Mouse (Mus musculus) ES-E14 (cell line): ENCODE data around the gene Macrod1. TPM values are rescaled to one million over a fixed set of nuclear protein-coding genes. Genes with fewer than 3 reads are reported as not detected.

Source experiments
- DNase-seq: peaks from one replicate; pipeline ENCODE4 v3.0.0-alpha.2; 2013; ENCODE audit warnings: low read depth, low spot score
- H3K27ac ChIP-seq: 2 replicates; pipeline ENCODE4 v1.5.1; 2012; ENCODE audit warnings: low read depth, mild to moderate bottlenecking, low read length, moderate library complexity, mixed read lengths; ENCODE audit not compliant: poor library complexity, insufficient read depth, severe bottlenecking
- H3K36me3 ChIP-seq: 2 replicates; pipeline ENCODE4 v1.6.1; 2012; ENCODE audit warnings: mild to moderate bottlenecking, low read length, moderate library complexity, mixed read lengths; ENCODE audit not compliant: control insufficient read depth, poor library complexity, insufficient read depth, severe bottlenecking
- H3K4me1 ChIP-seq, 2 experiments: fragments of 150-350 bp in 1 of 2; sonication (generic) in 1 of 2; 2 replicates each; pipeline ENCODE4 v1.6.1; 2012; ENCODE audit warnings: low read length in 2 of 2, mild to moderate bottlenecking in 1 of 2, mixed read lengths in 1 of 2; ENCODE audit not compliant: control insufficient read depth in 2 of 2, insufficient read depth in 2 of 2, poor library complexity in 1 of 2
- H3K4me3 ChIP-seq, 2 experiments: fragments of 150-350 bp in 1 of 2; sonication (generic) in 1 of 2; 2 replicates each; pipeline ENCODE4 v1.5.1; 2012; ENCODE audit warnings: low read length in 2 of 2, low read depth in 1 of 2, mild to moderate bottlenecking in 1 of 2, mixed read lengths in 1 of 2; ENCODE audit not compliant: insufficient read depth in 1 of 2, poor library complexity in 1 of 2, severe bottlenecking in 1 of 2
- H3K9ac ChIP-seq: 2 replicates; pipeline ENCODE4 v1.6.1; 2012; ENCODE audit warnings: low read depth, mild to moderate bottlenecking, low read length, mixed read lengths; ENCODE audit not compliant: poor library complexity, insufficient read depth, severe bottlenecking
- H3K9me3 ChIP-seq: fragments of 150-350 bp; sonication (generic); 2 replicates; pipeline ENCODE4 v1.6.1; 2012; ENCODE audit warnings: low read depth, mild to moderate bottlenecking, low read length; ENCODE audit not compliant: control insufficient read depth, insufficient read depth
- CHD2 ChIP-seq: IDR thresholded peaks from 2 replicates; pipeline ENCODE4 v1.6.1; 2014; ENCODE audit warnings: mild to moderate bottlenecking, low read depth, low read length, inconsistent platforms
- HCFC1 ChIP-seq: IDR thresholded peaks from 2 replicates; pipeline ENCODE4 v1.6.1; 2012; ENCODE audit warnings: low read length, inconsistent platforms, borderline replicate concordance; ENCODE audit not compliant: insufficient read depth
- MAFK ChIP-seq: IDR thresholded peaks from 2 replicates; pipeline ENCODE4 v1.6.1; 2014; ENCODE audit warnings: mild to moderate bottlenecking, low read depth, low read length, inconsistent platforms; ENCODE audit not compliant: insufficient read depth
- ZC3H11A ChIP-seq: IDR thresholded peaks from 2 replicates; pipeline ENCODE4 v1.6.1; 2012; ENCODE audit warnings: low read depth, mild to moderate bottlenecking, inconsistent platforms, low read length, borderline replicate concordance
- ZNF384 ChIP-seq: IDR thresholded peaks from 2 replicates; pipeline ENCODE4 v1.6.1; 2012; ENCODE audit warnings: low read depth, low read length, inconsistent platforms
- in situ Hi-C, 2 experiments: fragments of 600-800 bp; cut with MboI; formaldehyde crosslinking; loops; one replicate each; pipeline ENCODE4 v1.15.1; 2025; ENCODE audit warnings: low sequenced_read_pairs in 2 of 2, inconsistent platforms in 1 of 2; ENCODE audit not compliant: unreplicated experiment in 2 of 2
- total RNA-seq: library from RNA; depleted of rRNA; stranded (reverse); fragments of 300-350 nt; gene quantifications from 2 replicates; pipeline ENCODE4 v1.2.3, GENCODE M21; 2012

The Macrod1 gene
- total RNA-seq, 1 experiment = 1.4 TPM

DNA sequence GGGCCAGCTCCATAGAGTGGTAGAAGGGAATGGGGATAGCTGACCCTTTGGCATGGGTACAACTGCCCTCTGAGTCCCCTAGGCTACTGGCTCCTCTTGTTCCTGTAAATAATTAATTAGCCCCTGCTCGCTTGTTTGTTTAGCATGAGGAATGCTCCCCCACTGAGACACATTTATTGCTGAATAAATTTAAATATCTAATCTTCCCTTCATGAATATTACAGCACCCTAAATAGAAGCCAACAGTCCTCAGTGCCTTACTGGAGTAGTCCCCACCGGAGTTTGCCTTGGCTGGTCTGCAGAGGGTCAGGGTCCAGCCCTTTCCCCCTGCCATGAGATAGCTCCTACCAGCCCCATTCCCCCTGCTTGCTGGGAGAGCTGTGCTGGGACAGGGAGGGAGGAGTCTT is 136.0 kb downstream of the Macrod1 start:
- TF ChIP-seq MAFK = no peak

DNA sequence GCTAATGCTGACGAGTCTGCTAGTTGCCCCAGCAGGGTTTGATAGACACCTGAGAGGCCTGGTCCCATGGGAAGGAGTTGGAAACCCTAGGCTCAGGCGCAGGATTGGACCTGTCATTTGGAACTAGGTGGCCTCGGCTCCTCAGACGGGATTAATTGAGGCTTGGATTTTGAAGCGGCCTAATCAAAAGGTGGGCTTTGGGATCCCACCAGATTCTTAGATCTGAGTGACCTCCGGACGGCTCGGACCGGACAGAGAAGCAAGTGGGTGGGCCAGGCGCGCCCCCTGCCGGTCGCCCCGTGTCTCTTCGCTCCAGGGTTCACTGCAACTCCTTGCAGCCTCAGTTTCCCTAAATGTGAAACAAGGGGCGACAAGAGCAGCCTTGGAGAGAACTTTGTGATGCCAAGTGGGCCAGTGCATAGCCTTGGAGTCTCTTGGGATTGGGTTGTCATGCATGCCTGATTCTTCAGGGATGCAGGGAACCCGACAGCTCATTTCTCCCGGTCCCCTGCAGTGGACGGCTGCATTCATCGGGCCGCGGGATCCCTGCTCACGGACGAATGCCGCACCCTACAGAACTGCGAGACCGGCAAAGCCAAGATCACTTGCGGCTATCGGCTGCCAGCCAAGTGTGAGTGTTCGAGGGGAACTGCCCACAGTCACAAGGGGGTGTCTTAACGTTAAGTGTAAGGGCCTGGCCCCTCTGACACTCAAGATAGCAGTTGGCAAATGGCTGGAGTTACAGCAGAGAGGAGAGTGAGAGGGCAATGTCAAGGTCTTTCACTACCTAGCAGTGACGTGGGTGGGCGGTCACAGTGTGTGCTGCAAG is 139.5 kb downstream of the Macrod1 start:
- H3K27ac ChIP-seq = no peak overlapping the region

More for the DNA sequence above, 136.0 kb downstream of the Macrod1 start:
- in situ Hi-C loops = loop anchor here (10.0 kb wide), 1 partner anchor 128 kb away; no protein-coding TSS in a partner anchor
- Histone ChIP-seq H3K4me3 (no peak overlapping the region), H3K36me3 (no peaks in the 10 kb centered on the region), H3K27ac (no peak overlapping the region), H3K9ac (no peak overlapping the region), H3K4me1 (peaks cover 2 to 27% of the 10 kb centered on the region in 2 experiments; a peak in 2 of 4 replicates), H3K9me3 (no peaks in the 10 kb centered on the region)
- DNase-seq = no peak

DNA sequence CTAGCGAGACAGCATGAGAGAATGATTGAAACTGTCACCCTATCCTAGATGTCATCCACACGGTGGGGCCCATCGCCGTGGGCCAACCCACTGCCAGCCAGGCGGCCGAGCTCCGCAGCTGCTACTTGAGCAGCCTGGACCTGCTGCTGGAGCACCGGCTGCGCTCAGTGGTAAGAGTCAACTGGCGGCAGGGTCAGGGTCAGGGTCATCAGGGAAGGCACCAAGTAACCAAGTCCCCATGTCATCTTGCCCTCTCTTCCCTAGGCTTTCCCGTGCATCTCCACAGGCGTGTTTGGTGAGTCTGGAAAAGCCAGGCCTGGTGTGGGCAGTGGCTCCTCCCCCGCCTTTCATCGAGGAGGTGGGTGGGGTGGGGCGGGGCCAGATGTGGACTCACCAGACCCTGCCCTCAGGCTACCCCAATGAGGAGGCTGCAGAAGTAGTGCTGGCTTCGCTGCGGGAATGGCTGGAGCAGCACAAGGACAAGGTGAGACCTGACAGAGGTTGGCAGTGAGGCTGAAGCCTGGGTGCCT is 140.2 kb downstream of the Macrod1 start:
- no peak overlapping the region; a peak in 1 of 4 replicates for H3K4me3 ChIP-seq
- H3K9ac ChIP-seq = no peak overlapping the region
- no peak for TF ChIP-seq MAFK
- TF ChIP-seq CHD2 = no peak
- no peak for TF ChIP-seq HCFC1
- no peak for TF ChIP-seq ZC3H11A
- TF ChIP-seq ZNF384 = no peak
- peaks cover 33% of the 10 kb centered on the region for H3K36me3 ChIP-seq
- peak; percentile 87 for DNase-seq
- in situ Hi-C loops = loop anchor here (10.0 kb wide), 1 partner anchor 132 kb away; no protein-coding TSS in a partner anchor
- H3K9me3 ChIP-seq = no peaks in the 10 kb centered on the region
- no peak overlapping the region for H3K27ac ChIP-seq
- H3K4me1 ChIP-seq = peaks cover 0 to 16% of the 10 kb centered on the region in 2 experiments; a peak in 2 of 4 replicates

More for the DNA sequence above, 139.5 kb downstream of the Macrod1 start:
- DNase-seq = no peak
- Histone ChIP-seq H3K9ac (no peak overlapping the region), H3K4me3 (peak overlapping the region in 1 of 2 experiments; percentile 9; a peak in 1 of 4 replicates), H3K36me3 (peaks cover 29% of the 10 kb centered on the region), H3K9me3 (no peaks in the 10 kb centered on the region), H3K4me1 (peaks cover 0 to 16% of the 10 kb centered on the region in 2 experiments; a peak in 2 of 4 replicates)
- in situ Hi-C loops = loop anchor here (10.0 kb wide), 1 partner anchor 131 kb away; no protein-coding TSS in a partner anchor
- TF ChIP-seq ZNF384 (no peak), CHD2 (no peak), ZC3H11A (peak; percentile 65; the same call in 1 of the 2 replicates), MAFK (no peak), HCFC1 (no peak)

DNA sequence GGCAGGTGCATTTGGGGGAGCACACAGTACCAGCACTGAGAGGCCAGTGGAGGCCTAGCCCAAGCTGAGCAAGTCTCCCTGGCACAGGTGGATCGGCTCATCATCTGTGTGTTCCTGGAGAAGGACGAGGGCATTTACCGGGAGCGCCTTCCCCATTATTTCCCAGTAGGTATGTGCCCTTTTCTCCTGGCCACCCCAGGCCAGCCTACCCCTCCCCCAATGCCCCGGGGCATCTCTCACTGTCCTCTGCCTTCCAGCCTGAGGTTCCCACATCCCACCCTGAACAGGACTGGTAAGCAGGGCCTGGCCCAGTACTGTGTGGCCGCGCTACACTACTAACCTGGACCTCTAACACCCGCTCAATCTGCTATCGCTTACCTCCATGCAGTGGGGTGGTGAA is 140.8 kb downstream of the Macrod1 start:
- Histone ChIP-seq H3K36me3 (peaks cover 37% of the 10 kb centered on the region), H3K4me3 (no peak overlapping the region), H3K27ac (no peak overlapping the region), H3K9ac (no peak overlapping the region), H3K4me1 (peaks cover 0 to 16% of the 10 kb centered on the region in 2 experiments; a peak in 2 of 4 replicates), H3K9me3 (no peaks in the 10 kb centered on the region)
- TF ChIP-seq ZC3H11A = no peak
- no peak for TF ChIP-seq ZNF384
- no peak for TF ChIP-seq HCFC1
- TF ChIP-seq CHD2 = no peak
- no peak for DNase-seq
- in situ Hi-C loops = loop anchor here (10.0 kb wide), 1 partner anchor 133 kb away; no protein-coding TSS in a partner anchor
